In the genomic region with DNA sequence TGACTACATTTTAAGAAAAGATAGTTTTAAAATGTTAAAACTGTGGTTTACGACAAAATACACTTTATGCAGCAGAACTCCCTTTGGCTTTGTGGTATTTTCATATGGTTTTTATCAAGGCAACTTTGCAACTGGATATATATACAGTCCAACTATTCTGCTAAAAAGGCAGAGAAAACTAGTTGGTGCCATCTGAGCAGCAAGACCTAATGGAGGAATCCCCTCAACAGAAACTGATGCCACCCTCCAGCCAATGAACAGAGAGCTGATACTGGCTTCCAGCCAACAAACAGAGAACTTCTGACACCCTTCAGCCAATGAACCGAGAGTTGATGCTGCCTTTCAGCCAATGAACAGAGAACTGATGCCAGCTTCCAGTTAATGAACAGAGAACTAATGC, we compare ENCODE assay signal across 21 mouse cellular contexts.
DNase-seq lines count a peak whose midpoint lies in the region; ATAC-seq and TF ChIP-seq lines count a peak whose summit lies in the region.
"Had no signal": no experiment of that assay in that cellular context is flagged by ENCODE, and none has a peak within 500 bp of the region (broad histone marks: within the 10 kb centered on the region; RNA-seq: fewer than 3 reads in every experiment).

No protein-coding gene starts in this region.

- no peak for DNase-seq in embryonic facial prominence, embryonic 10.5 days (ENCODE audit: low spot score)
- peak; percentile 39 for DNase-seq in midbrain, embryonic 11.5 days (ENCODE audit: low spot score, missing footprints)
- DNase-seq in midbrain, postnatal 0 days (ENCODE audit: low spot score) = no peak
- peak; percentile 43 for DNase-seq in NIH3T3 (ENCODE audit: low read depth)
- peak; percentile 64 for DNase-seq in embryonic facial prominence, embryonic 14.5 days (ENCODE audit: low spot score)
- DNase-seq in kidney, postnatal 25 days = no peak
- no peak for DNase-seq in kidney, postnatal 10 days
- DNase-seq: adrenal gland, adult 2 months; adrenal gland, postnatal 10 days; adrenal gland, postnatal 25 days; cerebellum, adult 11-12 months; cerebellum, adult 2 months; cerebellum, adult 9-10 months; cerebellum, postnatal 10 days; cerebellum, postnatal 25 days; embryo, embryonic 11 days; forebrain, postnatal 0 days had no signal

- no peak overlapping the region for H3K9ac ChIP-seq in embryonic facial prominence, embryonic 13.5 days
- H3K9ac ChIP-seq in midbrain, embryonic 11.5 days (ENCODE audit: low read length) = no peak overlapping the region
- H3K9ac ChIP-seq in midbrain, postnatal 0 days (replicated peaks; ENCODE audit: low read length, poor library complexity, severe bottlenecking) = no peak overlapping the region
- no peak overlapping the region for H3K9ac ChIP-seq in embryonic facial prominence, embryonic 14.5 days (ENCODE audit: low read depth, low read length)
- H3K9ac ChIP-seq: embryonic facial prominence, embryonic 12.5 days; forebrain, embryonic 13.5 days; forebrain, embryonic 15.5 days; forebrain, postnatal 0 days had no signal

- peak; percentile 64; the same call in 1 of the 2 replicates for ATAC-seq in embryonic facial prominence, embryonic 13.5 days (ENCODE audit: insufficient number of reproducible peaks, insufficient read depth, low FRiP score, low TSS enrichment, low read depth)
- ATAC-seq in midbrain, embryonic 11.5 days (ENCODE audit: low FRiP score) = no peak
- ATAC-seq in midbrain, postnatal 0 days (ENCODE audit: low FRiP score) = no peak
- ATAC-seq in embryonic facial prominence, embryonic 14.5 days (ENCODE audit: low read depth) = peak; percentile 33; the same call in 1 of the 2 replicates
- ATAC-seq: forebrain, embryonic 13.5 days; forebrain, embryonic 15.5 days; forebrain, postnatal 0 days had no signal

- H3K9me3 ChIP-seq in embryonic facial prominence, embryonic 13.5 days = no peaks in the 10 kb centered on the region
- no peaks in the 10 kb centered on the region for H3K9me3 ChIP-seq in embryonic facial prominence, embryonic 10.5 days
- no peaks in the 10 kb centered on the region for H3K9me3 ChIP-seq in midbrain, embryonic 11.5 days (ENCODE audit: control insufficient read depth, low read length)
- no peaks in the 10 kb centered on the region for H3K9me3 ChIP-seq in midbrain, postnatal 0 days (ENCODE audit: low read length)
- no peaks in the 10 kb centered on the region for H3K9me3 ChIP-seq in embryonic facial prominence, embryonic 14.5 days (ENCODE audit: control insufficient read depth, low read length)
- H3K9me3 ChIP-seq: embryonic facial prominence, embryonic 12.5 days; forebrain, embryonic 13.5 days; forebrain, embryonic 15.5 days had no signal

- no peak overlapping the region for H3K4me2 ChIP-seq in embryonic facial prominence, embryonic 13.5 days
- no peak overlapping the region for H3K4me2 ChIP-seq in midbrain, embryonic 11.5 days
- no peak overlapping the region for H3K4me2 ChIP-seq in midbrain, postnatal 0 days (ENCODE audit: low read depth, low read length, poor library complexity, severe bottlenecking)
- no peak overlapping the region for H3K4me2 ChIP-seq in embryonic facial prominence, embryonic 14.5 days (ENCODE audit: low read depth, low read length)
- H3K4me2 ChIP-seq: embryonic facial prominence, embryonic 12.5 days; forebrain, embryonic 13.5 days; forebrain, embryonic 15.5 days had no signal

- WGBS in embryonic facial prominence, embryonic 13.5 days = 41% methylated on average over 2 of the region's 2 CpGs
- 94% methylated on average over 2 of the region's 2 CpGs for WGBS in embryonic facial prominence, embryonic 10.5 days
- 95% methylated on average over 2 of the region's 2 CpGs for WGBS in midbrain, embryonic 11.5 days
- 89% methylated on average over 2 of the region's 2 CpGs for WGBS in midbrain, postnatal 0 days
- WGBS in embryonic facial prominence, embryonic 14.5 days = 47% methylated on average over 2 of the region's 2 CpGs

- no peaks in the 10 kb centered on the region for H3K27me3 ChIP-seq in embryonic facial prominence, embryonic 13.5 days
- no peaks in the 10 kb centered on the region for H3K27me3 ChIP-seq in embryonic facial prominence, embryonic 10.5 days (replicated peaks; ENCODE audit: low read depth, poor library complexity, severe bottlenecking)
- H3K27me3 ChIP-seq in midbrain, embryonic 11.5 days (ENCODE audit: control insufficient read depth, insufficient read depth, low read length) = no peaks in the 10 kb centered on the region
- H3K27me3 ChIP-seq in midbrain, postnatal 0 days (ENCODE audit: insufficient read depth, low read length) = no peaks in the 10 kb centered on the region
- no peaks in the 10 kb centered on the region for H3K27me3 ChIP-seq in embryonic facial prominence, embryonic 14.5 days (replicated peaks; ENCODE audit: control insufficient read depth, insufficient read depth, low read length)
- H3K27me3 ChIP-seq: embryonic facial prominence, embryonic 12.5 days; forebrain, embryonic 13.5 days; forebrain, embryonic 15.5 days had no signal

- H3K36me3 ChIP-seq in embryonic facial prominence, embryonic 13.5 days = no peaks in the 10 kb centered on the region
- no peaks in the 10 kb centered on the region for H3K36me3 ChIP-seq in embryonic facial prominence, embryonic 10.5 days (replicated peaks)
- no peaks in the 10 kb centered on the region for H3K36me3 ChIP-seq in midbrain, embryonic 11.5 days (ENCODE audit: control insufficient read depth, insufficient read depth, low read length)
- H3K36me3 ChIP-seq in midbrain, postnatal 0 days (ENCODE audit: insufficient read depth, low read length) = no peaks in the 10 kb centered on the region
- no peaks in the 10 kb centered on the region for H3K36me3 ChIP-seq in embryonic facial prominence, embryonic 14.5 days (ENCODE audit: control insufficient read depth, insufficient read depth, low read length)
- H3K36me3 ChIP-seq: embryonic facial prominence, embryonic 12.5 days; forebrain, embryonic 15.5 days had no signal

- peaks cover 5% of the 10 kb centered on the region for H3K4me1 ChIP-seq in embryonic facial prominence, embryonic 13.5 days
- no peaks in the 10 kb centered on the region for H3K4me1 ChIP-seq in embryonic facial prominence, embryonic 10.5 days
- H3K4me1 ChIP-seq in midbrain, embryonic 11.5 days (ENCODE audit: control insufficient read depth, insufficient read depth, low read length) = no peaks in the 10 kb centered on the region
- no peaks in the 10 kb centered on the region for H3K4me1 ChIP-seq in midbrain, postnatal 0 days (ENCODE audit: insufficient read depth, low read length)
- H3K4me1 ChIP-seq in embryonic facial prominence, embryonic 14.5 days (ENCODE audit: control insufficient read depth, insufficient read depth, low read length) = no peaks in the 10 kb centered on the region
- H3K4me1 ChIP-seq: forebrain, embryonic 13.5 days; forebrain, embryonic 15.5 days had no signal

- peak overlapping the region; percentile 55 for H3K27ac ChIP-seq in embryonic facial prominence, embryonic 13.5 days
- no peak overlapping the region for H3K27ac ChIP-seq in embryonic facial prominence, embryonic 10.5 days (replicated peaks)
- no peak overlapping the region for H3K27ac ChIP-seq in midbrain, embryonic 11.5 days (ENCODE audit: low read depth, low read length)
- no peak overlapping the region for H3K27ac ChIP-seq in midbrain, postnatal 0 days (ENCODE audit: low read depth, low read length)
- H3K27ac ChIP-seq in embryonic facial prominence, embryonic 14.5 days (replicated peaks; ENCODE audit: low read depth, low read length) = 0 out of 2 replicates have a peak overlapping the region, but pooled peaks have one; percentile 42
- H3K27ac ChIP-seq: embryonic facial prominence, embryonic 12.5 days; forebrain, embryonic 13.5 days; forebrain, embryonic 15.5 days had no signal

- no peak for TF ChIP-seq CTCF in midbrain, postnatal 0 days (IDR thresholded peaks at IDR 0.05)

- H3K4me3 ChIP-seq in embryonic facial prominence, embryonic 13.5 days = no peak overlapping the region
- no peak overlapping the region for H3K4me3 ChIP-seq in embryonic facial prominence, embryonic 10.5 days
- no peak overlapping the region for H3K4me3 ChIP-seq in midbrain, embryonic 11.5 days (ENCODE audit: low read depth, low read length)
- no peak overlapping the region for H3K4me3 ChIP-seq in midbrain, postnatal 0 days (ENCODE audit: low read depth, low read length)
- H3K4me3 ChIP-seq in embryonic facial prominence, embryonic 14.5 days (ENCODE audit: low read depth, low read length) = no peak overlapping the region
- H3K4me3 ChIP-seq: embryonic facial prominence, embryonic 12.5 days; forebrain, embryonic 13.5 days; forebrain, embryonic 15.5 days had no signal

Comparison
In these comparisons a context has a peak if more than half of its experiments do, and no peak if none do; other contexts are left out.
1. H3K27ac ChIP-seq: peak in embryonic facial prominence, embryonic 13.5 days (single experiment) and embryonic facial prominence, embryonic 14.5 days (single experiment); none in embryonic facial prominence, embryonic 10.5 days (single experiment), midbrain, embryonic 11.5 days (single experiment) and midbrain, postnatal 0 days (single experiment).
2. DNase-seq: peak in midbrain, embryonic 11.5 days (single experiment), NIH3T3 (single experiment) and embryonic facial prominence, embryonic 14.5 days (single experiment); none in embryonic facial prominence, embryonic 10.5 days (single experiment), midbrain, postnatal 0 days (single experiment), kidney, postnatal 25 days (0 of 2) and kidney, postnatal 10 days (single experiment).
3. ATAC-seq: peak in embryonic facial prominence, embryonic 13.5 days (single experiment) and embryonic facial prominence, embryonic 14.5 days (single experiment); none in midbrain, embryonic 11.5 days (single experiment) and midbrain, postnatal 0 days (single experiment).